Mouse (Mus musculus) spleen, postnatal 36 days (tissue): ENCODE results near the gene Dot1l.
"Not testable (repeated sequence)": the region's sequence is repeated elsewhere in the genome, so short reads cannot be mapped to it uniquely, and the experiment has no call there.

ENCODE experiments used
- DNase-seq, 2 experiments: peaks; one replicate each; pipeline ENCODE4 v3.0.0; 2022; ENCODE audit warnings: low spot score in 2 of 2, mixed read lengths in 1 of 2

Gene Dot1l

DNA sequence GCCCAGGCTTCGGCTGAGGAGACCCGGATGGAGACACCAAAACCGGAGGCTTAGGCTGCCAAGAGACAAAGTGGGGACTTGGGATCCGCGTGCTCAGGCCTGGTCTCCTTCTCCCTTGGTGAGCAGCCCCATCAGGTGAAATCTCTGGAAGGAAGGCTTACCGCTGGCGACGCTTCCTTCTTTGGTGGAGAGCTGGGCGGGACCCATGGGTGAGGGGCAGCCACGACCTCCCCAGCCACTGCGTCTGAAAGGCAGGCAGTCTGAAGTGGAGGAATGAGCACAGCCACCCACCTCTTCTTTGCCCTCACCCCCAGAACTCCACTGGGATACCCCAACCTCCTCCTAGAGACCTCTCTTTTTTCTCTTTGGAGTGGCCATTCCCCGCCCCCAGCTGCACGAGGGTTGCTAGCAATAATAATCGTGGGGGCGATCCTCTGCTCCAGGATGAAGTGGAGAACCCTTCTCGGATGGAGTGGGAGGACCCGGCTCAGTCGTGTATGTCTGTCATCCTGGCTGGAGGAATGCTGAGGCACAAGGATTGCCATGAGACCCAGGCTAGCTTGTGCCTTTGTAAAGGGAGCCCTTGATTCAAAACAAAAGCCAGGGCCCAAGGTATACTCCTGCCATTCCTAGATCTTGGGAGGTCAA is 54.1 kb downstream of the Dot1l start:
- no peak for DNase-seq

GRCm38 (mm10) chr10:80810084-80810483 is 55.1 kb downstream of the Dot1l start:
- DNase-seq: no peak

DNA sequence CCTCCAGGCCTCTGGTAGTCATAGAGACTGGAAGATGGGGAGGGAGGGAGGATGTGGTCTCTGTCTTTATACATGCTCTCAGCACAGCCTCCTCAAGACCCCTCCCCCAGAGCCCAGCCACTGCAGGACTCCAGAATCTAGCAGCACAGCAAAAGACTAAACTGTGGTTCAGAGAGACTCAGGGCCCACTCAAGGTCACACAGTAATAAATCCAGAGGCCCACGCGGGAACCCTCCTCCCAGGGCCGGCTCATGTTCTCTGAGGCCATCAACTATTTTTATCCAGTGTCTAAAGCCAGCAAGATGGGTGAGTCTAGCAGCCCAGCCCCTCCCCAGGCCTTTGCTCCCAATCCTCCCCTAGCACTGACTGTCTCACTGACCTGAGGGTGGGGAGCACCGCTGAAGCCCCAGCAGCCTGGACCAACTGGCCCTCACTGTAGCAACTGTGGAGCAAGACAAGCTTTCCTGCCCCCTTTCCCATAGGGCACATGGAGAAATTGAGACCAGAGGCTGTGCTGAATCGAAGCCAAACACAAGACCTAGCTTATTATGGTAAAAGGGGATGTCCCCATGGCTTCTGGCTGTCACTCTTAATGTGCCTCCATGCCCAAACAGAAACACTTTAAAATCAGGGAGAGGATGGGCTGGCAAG is 57.5 kb downstream of the Dot1l start:
- no peak for DNase-seq

DNA sequence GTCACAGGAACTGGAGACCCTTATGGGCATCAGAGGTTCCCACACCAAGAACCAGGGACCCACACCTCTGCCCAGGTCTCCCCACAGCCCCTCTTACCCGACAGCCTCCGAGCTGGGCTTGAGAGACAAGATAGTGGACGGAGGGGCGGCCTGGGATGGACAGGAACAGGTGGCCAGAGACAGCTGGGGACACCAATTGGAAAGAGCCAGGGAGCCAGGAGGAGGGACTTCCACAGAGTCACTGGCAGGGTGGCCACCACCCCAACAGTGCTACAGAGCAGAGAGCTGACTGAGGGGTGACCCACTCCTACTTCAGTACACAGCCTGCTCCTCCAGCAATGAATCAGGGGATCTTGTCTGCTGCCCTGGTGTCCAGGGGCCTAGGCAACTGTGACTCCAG is 58.4 kb downstream of the Dot1l start, which contains the start of gene Jsrp1:
Gene Jsrp1, minus strand, starts transcription at position 133 of the 400 bp plus-strand sequence.
- DNase-seq: no peak

GRCm38 (mm10) chr10:80814800-80815199 is 59.8 kb downstream of the Dot1l start:
- no peak for DNase-seq

DNA sequence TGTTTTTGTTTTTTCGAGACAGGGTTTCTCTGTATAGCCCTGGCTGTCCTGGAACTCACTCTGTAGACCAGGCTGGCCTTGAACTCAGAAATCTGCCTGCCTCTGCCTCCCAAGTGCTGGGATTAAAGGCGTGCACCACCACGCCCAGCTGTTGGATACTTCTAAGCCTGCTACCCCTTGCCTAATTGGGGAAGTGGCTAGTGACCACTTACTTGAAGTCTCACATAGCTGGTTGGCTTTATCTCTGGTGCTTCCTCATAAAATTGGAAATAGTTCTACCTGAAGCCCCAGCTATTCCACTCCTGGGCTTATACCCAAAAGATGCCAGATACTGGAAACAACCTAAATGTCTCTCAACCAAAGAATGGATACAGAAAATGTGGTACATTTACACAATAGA is 61.3 kb downstream of the Dot1l start:
- DNase-seq: not testable (repeated sequence)

GRCm38 (mm10) chr10:80817164-80817563 is 62.2 kb downstream of the Dot1l start:
- no peak for DNase-seq

GRCm38 (mm10) chr10:80817955-80818354 is 62.9 kb downstream of the Dot1l start:
- DNase-seq: not testable (repeated sequence)

DNA sequence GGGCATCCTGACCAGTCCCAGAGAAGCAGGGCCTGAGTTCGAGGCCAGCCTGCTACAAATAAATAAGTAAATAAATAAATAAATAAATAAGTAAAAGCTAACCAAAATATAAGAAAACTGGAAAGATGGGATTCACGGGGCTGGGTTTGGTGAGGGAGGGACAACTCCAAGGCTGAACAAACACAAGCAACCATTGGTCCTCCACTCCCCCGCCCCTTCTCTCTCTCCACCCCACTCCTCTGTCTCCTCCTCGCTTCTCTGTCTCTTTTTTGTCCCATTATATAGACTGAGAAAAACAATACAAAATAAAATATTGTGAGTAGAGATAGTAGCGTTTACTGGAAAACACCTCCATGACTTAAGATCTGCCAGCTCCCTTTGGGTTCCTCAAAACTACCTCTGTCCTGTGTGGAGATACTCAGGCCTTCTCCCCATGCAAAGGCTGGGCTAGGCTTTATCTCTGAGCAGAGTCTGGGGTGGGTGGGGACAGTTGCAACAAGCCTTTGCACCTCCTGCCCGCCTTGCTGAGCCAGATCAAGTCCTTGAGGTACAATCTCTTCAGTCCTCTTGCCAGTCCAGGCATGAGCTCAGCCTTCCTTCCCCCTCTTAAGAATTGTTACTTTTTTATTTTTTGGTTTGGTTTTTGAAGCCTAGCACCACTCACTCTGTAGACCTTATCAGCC is 63.7 kb downstream of the Dot1l start:
- DNase-seq: peak; percentile 60 to 74

DNA sequence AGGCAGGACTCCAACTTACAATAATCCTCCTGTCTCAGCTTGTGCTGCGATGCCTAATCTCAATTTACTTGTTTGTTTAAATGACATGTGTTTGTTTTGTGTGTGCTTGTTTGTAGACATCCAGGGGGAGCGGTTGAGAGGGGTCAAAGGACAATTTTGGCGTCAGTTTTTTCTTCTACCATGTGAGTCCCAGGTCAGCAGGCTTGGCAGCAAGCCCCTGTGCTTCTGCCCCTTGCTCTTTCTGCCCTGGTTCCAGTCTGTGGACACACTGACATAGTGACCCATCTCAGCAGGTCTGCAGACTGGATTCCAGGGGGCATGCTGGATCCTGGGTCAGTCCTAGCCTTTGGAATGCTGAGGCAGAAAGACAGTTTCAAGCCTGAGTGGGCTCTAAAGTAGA is 64.4 kb downstream of the Dot1l start:
- no peak for DNase-seq

- DNase-seq: peak; percentile 34 to 58
These were observed 67.0 kb downstream of the Dot1l start for GRCm38 (mm10) chr10:80821991-80822390.

DNA sequence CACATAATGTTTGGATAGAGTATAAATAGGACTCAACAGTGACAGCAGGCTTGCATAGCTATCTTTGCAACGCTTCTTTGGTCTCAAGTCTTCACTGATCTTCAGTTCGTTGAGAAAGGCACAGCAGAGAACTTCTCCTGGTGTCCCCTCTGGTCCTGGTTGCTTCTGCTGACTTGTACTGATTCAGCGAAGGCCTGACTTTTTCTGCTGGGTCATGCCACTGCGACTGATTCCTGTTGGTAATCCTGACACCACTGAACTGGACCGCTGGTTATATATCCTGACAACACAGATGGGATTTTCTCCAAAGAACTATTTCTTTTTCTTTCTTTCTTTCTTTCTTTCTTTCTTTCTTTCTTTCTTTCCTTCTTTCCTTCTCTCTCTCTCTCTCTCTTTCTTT is 67.5 kb downstream of the Dot1l start:
- DNase-seq: no peak

- no peak for DNase-seq
These were observed 68.3 kb downstream of the Dot1l start for GRCm38 (mm10) chr10:80823316-80823715.

- DNase-seq: peak; percentile 27 to 41
These were observed 69.0 kb downstream of the Dot1l start for GRCm38 (mm10) chr10:80823847-80824643.

DNA sequence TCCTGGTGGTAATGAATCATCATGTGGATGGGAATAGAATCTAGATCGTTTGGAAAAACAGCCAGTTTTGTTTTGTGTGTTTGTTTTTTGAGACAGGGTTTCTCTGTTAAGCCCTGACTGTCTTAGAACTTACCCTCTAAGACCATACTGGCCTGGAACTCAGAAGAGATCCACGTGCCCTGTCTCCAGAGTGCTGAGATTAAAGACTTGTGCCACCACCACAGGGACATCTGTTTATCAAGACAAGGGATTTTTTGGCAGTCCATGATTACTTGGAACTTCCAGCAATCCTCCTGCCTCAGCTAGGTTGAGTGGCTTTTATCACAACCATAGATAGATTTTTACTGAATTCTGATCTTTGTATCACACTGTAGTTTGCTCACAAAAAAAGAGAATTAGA is 69.8 kb downstream of the Dot1l start:
- no peak for DNase-seq

- peak; percentile 99 to 100 for DNase-seq
These were observed 71.4 kb downstream of the Dot1l start, which contains the start of gene Oaz1 for GRCm38 (mm10) chr10:80826151-80827062. Oaz1 (plus strand) TSS chr10:80826656.

- no peak for DNase-seq
These were observed 72.3 kb downstream of the Dot1l start for GRCm38 (mm10) chr10:80827063-80827869.

DNA sequence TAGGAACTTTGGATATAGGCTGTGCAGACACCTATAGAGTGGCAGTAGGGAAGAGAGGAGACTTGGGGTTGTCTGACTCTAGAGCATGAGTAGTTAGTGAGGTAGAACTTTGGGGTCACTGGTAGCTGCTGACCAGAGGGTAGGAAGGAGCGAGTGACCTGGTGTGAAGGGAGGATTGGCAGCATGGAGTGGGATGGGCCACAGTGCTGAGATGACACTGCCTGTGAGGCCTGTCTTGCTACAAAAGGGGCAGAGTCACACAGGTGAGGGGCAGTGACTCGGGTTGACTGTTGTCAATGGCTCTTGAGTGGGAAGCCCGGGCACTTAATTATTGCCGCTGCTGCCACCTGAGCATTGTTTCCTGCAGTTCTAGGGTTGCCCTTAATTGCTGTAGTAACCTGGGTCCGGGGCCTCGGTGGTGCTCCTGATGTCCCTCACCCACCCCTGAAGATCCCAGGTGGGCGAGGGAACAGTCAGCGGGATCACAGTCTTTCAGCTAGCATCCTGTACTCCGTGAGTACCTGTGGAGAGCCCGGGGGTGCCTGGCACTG is 72.9 kb downstream of the Dot1l start:
- DNase-seq: no peak

DNA sequence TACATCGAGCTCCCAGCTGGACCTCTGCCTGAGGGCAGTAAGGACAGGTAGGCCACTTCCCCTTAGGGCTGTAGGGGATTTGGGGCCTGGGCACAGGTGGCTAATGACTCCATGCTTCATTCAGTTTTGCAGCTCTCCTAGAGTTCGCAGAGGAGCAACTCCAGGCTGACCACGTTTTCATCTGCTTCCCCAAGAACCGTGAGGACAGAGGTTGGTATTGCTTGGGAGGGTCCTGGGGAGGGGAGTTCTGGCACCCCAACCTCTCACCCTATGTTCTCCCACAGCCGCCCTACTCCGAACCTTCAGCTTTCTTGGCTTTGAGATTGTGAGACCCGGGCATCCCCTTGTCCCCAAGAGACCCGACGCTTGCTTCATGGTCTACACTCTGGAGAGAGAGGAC is 73.6 kb downstream of the Dot1l start:
- DNase-seq: not testable (repeated sequence)
